Mouse (Mus musculus) c-Kit-negative CD71-positive TER-119-positive erythroid progenitor cells, embryonic 14.5 days (primary cell): ENCODE results near the gene Pla2g7.

Experiments used
- DNase-seq: peaks from one replicate; pipeline ENCODE4 v3.0.0-alpha.2; 2013; ENCODE audit warnings: low read depth, low spot score

Pla2g7 gene

GRCm38 (mm10) chr17:43645136-43645535, 77.2 kb downstream of the Pla2g7 start:
- DNase-seq: no peak

GRCm38 (mm10) chr17:43646925-43647324, 79.0 kb downstream of the Pla2g7 start:
- DNase-seq: no peak

GRCm38 (mm10) chr17:43649641-43650436, 81.9 kb downstream of the Pla2g7 start:
- DNase-seq: no peak

GRCm38 (mm10) chr17:43651314-43652046, 83.6 kb downstream of the Pla2g7 start:
- DNase-seq: no peak
